Mouse (Mus musculus) midbrain, embryonic 15.5 days (tissue): ENCODE data around the gene Polk. TPM values are rescaled to one million over a fixed set of nuclear protein-coding genes. Genes with fewer than 3 reads are reported as not detected.

Experiments
- ATAC-seq: fragments of 200-750 bp; cut with Nextera tagmentation; replicated peaks from 2 replicates; pipeline ENCODE4 v1.8.0; 2017; ENCODE audit warnings: moderate TSS enrichment
- H3K27ac ChIP-seq: fragments of 300-500 bp; sonication (generic); 2 replicates; pipeline ENCODE4 v1.5.1; 2015; ENCODE audit warnings: mild to moderate bottlenecking, inconsistent platforms
- H3K27me3 ChIP-seq: fragments of 300-500 bp; sonication (generic); replicated peaks from 2 replicates; pipeline ENCODE4 v1.6.1; 2015; ENCODE audit warnings: inconsistent platforms
- H3K36me3 ChIP-seq: fragments of 300-500 bp; sonication (generic); replicated peaks from 2 replicates; pipeline ENCODE4 v1.6.1; 2015; ENCODE audit warnings: inconsistent platforms
- H3K4me1 ChIP-seq: fragments of 300-500 bp; sonication (generic); 2 replicates; pipeline ENCODE4 v1.6.1; 2015; ENCODE audit warnings: inconsistent platforms
- H3K4me2 ChIP-seq: fragments of 300-500 bp; sonication (generic); 2 replicates; pipeline ENCODE4 v1.6.1; 2015; ENCODE audit warnings: inconsistent platforms, mild to moderate bottlenecking, moderate library complexity
- H3K4me3 ChIP-seq: fragments of 300-500 bp; sonication (generic); 2 replicates; pipeline ENCODE4 v1.5.1; 2015; ENCODE audit warnings: mild to moderate bottlenecking, inconsistent platforms
- H3K9ac ChIP-seq: fragments of 300-500 bp; sonication (generic); 2 replicates; pipeline ENCODE4 v1.6.1; 2015; ENCODE audit warnings: mild to moderate bottlenecking, inconsistent platforms
- H3K9me3 ChIP-seq: fragments of 300-500 bp; sonication (generic); 2 replicates; pipeline ENCODE4 v1.6.1; 2016; ENCODE audit warnings: inconsistent platforms
- WGBS: fragments of 180-500 bp; shearing (Covaris S2); methylation state at CpG from one replicate; pipeline ENCODE4 v1.1.7; 2015; ENCODE audit warnings: mixed read lengths; 5-methylcytosine and 5-hydroxymethylcytosine counted together
- polyA plus RNA-seq: library from polyadenylated mRNA; unstranded; fragments of >200 nt; fragmentation: Nextera tagmentation; extraction: Ambion mirVana; gene quantifications from 2 replicates; pipeline ENCODE4 v1.2.1, GENCODE M21; 2015

Gene Polk
- polyA plus RNA-seq, 1 experiment from 2014 or later, result 7.6 TPM

- Histone ChIP-seq H3K9ac (no peak overlapping the region), H3K4me2 (no peak overlapping the region), H3K27me3 (no peaks in the 10 kb centered on the region), H3K36me3 (no peaks in the 10 kb centered on the region), H3K4me3 (no peak overlapping the region), H3K4me1 (peaks cover 11% of the 10 kb centered on the region), H3K27ac (no peak overlapping the region), H3K9me3 (no peaks in the 10 kb centered on the region)
- WGBS, result 77% methylated on average over 1 of the region's 1 CpGs
- ATAC-seq, result no peak
These were observed 4.9 kb upstream of the Polk start for GRCm38 (mm10) chr13:96547250-96547649.

GRCm38 (mm10) chr13:96544506-96544905 lies 2.1 kb upstream of the Polk start:
- H3K9me3 ChIP-seq, result no peaks in the 10 kb centered on the region
- H3K9ac ChIP-seq, result no peak overlapping the region
- WGBS, result 86% methylated on average over 2 of the region's 2 CpGs
- no peaks in the 10 kb centered on the region for H3K36me3 ChIP-seq
- no peak overlapping the region for H3K27ac ChIP-seq
- no peaks in the 10 kb centered on the region for H3K27me3 ChIP-seq
- H3K4me1 ChIP-seq, result peaks cover 15% of the 10 kb centered on the region
- H3K4me3 ChIP-seq, result no peak overlapping the region
- no peak for ATAC-seq
- H3K4me2 ChIP-seq, result peak overlapping the region; percentile 76; the same call in 1 of the 2 replicates

GRCm38 (mm10) chr13:96542901-96543891 lies 817 bp upstream of the Polk start:
- Histone ChIP-seq H3K4me3 (peak overlapping the region; percentile 88), H3K27me3 (no peaks in the 10 kb centered on the region), H3K9me3 (no peaks in the 10 kb centered on the region), H3K4me2 (peak overlapping the region; percentile 76), H3K4me1 (peaks cover 15% of the 10 kb centered on the region), H3K27ac (peak overlapping the region; percentile 98), H3K9ac (peak overlapping the region; percentile 93), H3K36me3 (no peaks in the 10 kb centered on the region)
- ATAC-seq, result peak; percentile 85
- WGBS, result under 1% methylated on average over 69 of the region's 73 CpGs

- Histone ChIP-seq H3K9me3 (no peaks in the 10 kb centered on the region), H3K27me3 (no peaks in the 10 kb centered on the region), H3K27ac (no peak overlapping the region), H3K9ac (no peak overlapping the region), H3K4me2 (peak overlapping the region; percentile 76), H3K36me3 (no peaks in the 10 kb centered on the region), H3K4me3 (peak overlapping the region; percentile 88; the same call in 1 of the 2 replicates), H3K4me1 (peaks cover 15% of the 10 kb centered on the region)
- WGBS, result 63% methylated on average over 2 of the region's 2 CpGs
- ATAC-seq, result no peak
These were observed 998 bp downstream of the Polk start for GRCm38 (mm10) chr13:96541381-96541780.

GRCm38 (mm10) chr13:96538103-96538502 lies 4.3 kb downstream of the Polk start:
- no peak for ATAC-seq
- Histone ChIP-seq H3K9ac (no peak overlapping the region), H3K4me3 (no peak overlapping the region), H3K4me2 (no peak overlapping the region), H3K27me3 (no peaks in the 10 kb centered on the region), H3K36me3 (no peaks in the 10 kb centered on the region), H3K27ac (no peak overlapping the region), H3K4me1 (0 out of 2 replicates have a peak, but pooled peaks cover 4% of the 10 kb centered on the region), H3K9me3 (no peaks in the 10 kb centered on the region)
- 77% methylated on average over 3 of the region's 3 CpGs for WGBS

GRCm38 (mm10) chr13:96536821-96537572 lies 5.4 kb downstream of the Polk start:
- no peak overlapping the region for H3K27ac ChIP-seq
- H3K4me1 ChIP-seq, result 0 out of 2 replicates have a peak, but pooled peaks cover 4% of the 10 kb centered on the region
- no peaks in the 10 kb centered on the region for H3K27me3 ChIP-seq
- H3K9ac ChIP-seq, result no peak overlapping the region
- H3K4me2 ChIP-seq, result no peak overlapping the region
- WGBS, result 85% methylated on average over 5 of the region's 5 CpGs
- H3K9me3 ChIP-seq, result no peaks in the 10 kb centered on the region
- no peak for ATAC-seq
- no peak overlapping the region for H3K4me3 ChIP-seq
- no peaks in the 10 kb centered on the region for H3K36me3 ChIP-seq

GRCm38 (mm10) chr13:96533742-96534141 lies 8.6 kb downstream of the Polk start:
- Histone ChIP-seq H3K27me3 (no peaks in the 10 kb centered on the region), H3K4me3 (no peak overlapping the region), H3K9ac (no peak overlapping the region), H3K4me2 (no peak overlapping the region), H3K9me3 (no peaks in the 10 kb centered on the region), H3K27ac (no peak overlapping the region), H3K36me3 (no peaks in the 10 kb centered on the region), H3K4me1 (no peaks in the 10 kb centered on the region)
- ATAC-seq, result no peak
- WGBS, result 71% methylated on average over 2 of the region's 2 CpGs

GRCm38 (mm10) chr13:96532176-96532575 lies 10.2 kb downstream of the Polk start:
- H3K4me1 ChIP-seq, result no peaks in the 10 kb centered on the region
- H3K4me2 ChIP-seq, result no peak overlapping the region
- ATAC-seq, result no peak
- WGBS, result 86% methylated on average over 6 of the region's 6 CpGs
- no peaks in the 10 kb centered on the region for H3K9me3 ChIP-seq
- H3K4me3 ChIP-seq, result no peak overlapping the region
- no peak overlapping the region for H3K27ac ChIP-seq
- no peak overlapping the region for H3K9ac ChIP-seq
- no peaks in the 10 kb centered on the region for H3K27me3 ChIP-seq
- no peaks in the 10 kb centered on the region for H3K36me3 ChIP-seq

- Histone ChIP-seq H3K27ac (no peak overlapping the region), H3K36me3 (no peaks in the 10 kb centered on the region), H3K4me2 (no peak overlapping the region), H3K9me3 (no peaks in the 10 kb centered on the region), H3K4me1 (no peaks in the 10 kb centered on the region), H3K4me3 (no peak overlapping the region), H3K9ac (no peak overlapping the region), H3K27me3 (no peaks in the 10 kb centered on the region)
- no peak for ATAC-seq
- 94% methylated on average over 9 of the region's 9 CpGs for WGBS
These were observed 12.3 kb downstream of the Polk start for GRCm38 (mm10) chr13:96530064-96530463.

- Histone ChIP-seq H3K27me3 (no peaks in the 10 kb centered on the region), H3K4me3 (no peak overlapping the region), H3K4me1 (no peaks in the 10 kb centered on the region), H3K4me2 (no peak overlapping the region), H3K9me3 (no peaks in the 10 kb centered on the region), H3K27ac (no peak overlapping the region), H3K9ac (no peak overlapping the region), H3K36me3 (no peaks in the 10 kb centered on the region)
- ATAC-seq, result no peak
- 96% methylated on average over 3 of the region's 3 CpGs for WGBS
These were observed 12.8 kb downstream of the Polk start for GRCm38 (mm10) chr13:96529542-96529941.

- 95% methylated on average over 3 of the region's 3 CpGs for WGBS
- no peak for ATAC-seq
These were observed 13.6 kb downstream of the Polk start for GRCm38 (mm10) chr13:96528776-96529175.

GRCm38 (mm10) chr13:96527856-96528255 lies 14.5 kb downstream of the Polk start:
- Histone ChIP-seq H3K27me3 (no peaks in the 10 kb centered on the region), H3K36me3 (no peaks in the 10 kb centered on the region), H3K27ac (no peak overlapping the region), H3K4me1 (no peaks in the 10 kb centered on the region), H3K4me3 (no peak overlapping the region), H3K4me2 (no peak overlapping the region), H3K9me3 (no peaks in the 10 kb centered on the region), H3K9ac (no peak overlapping the region)
- WGBS, result 95% methylated on average over 11 of the region's 11 CpGs
- ATAC-seq, result no peak

More at GRCm38 (mm10) chr13:96528776-96529175, 13.6 kb downstream of the Polk start:
- Histone ChIP-seq H3K9me3 (no peaks in the 10 kb centered on the region), H3K36me3 (no peaks in the 10 kb centered on the region), H3K9ac (no peak overlapping the region), H3K27ac (no peak overlapping the region), H3K4me3 (no peak overlapping the region), H3K4me1 (no peaks in the 10 kb centered on the region), H3K4me2 (no peak overlapping the region), H3K27me3 (no peaks in the 10 kb centered on the region)
